In genomic region chr15:78624961-78625360, GRCm38 (mm10) we compare ENCODE assay signal across 12 mouse cellular contexts. TPM values are rescaled to one million over a fixed set of nuclear protein-coding genes. Genes with fewer than 3 reads are reported as not detected.
A peak's percentile ranks its signal among the peaks of the same experiment; 100 is the strongest.
DNase-seq lines count a peak whose midpoint lies in the region; ATAC-seq and TF ChIP-seq lines count a peak whose summit lies in the region.
"Had no signal": no experiment of that assay in that cellular context is flagged by ENCODE, and none has a peak within 500 bp of the region (broad histone marks: within the 10 kb centered on the region; RNA-seq: fewer than 3 reads in every experiment).

No protein-coding gene starts in this region.

- no peaks in the 10 kb centered on the region for H3K79me2 ChIP-seq in heart, adult 2 months (replicated peaks; ENCODE audit: control insufficient read depth, insufficient read depth, low read length)

- no peak overlapping the region for H3K4me2 ChIP-seq in kidney, embryonic 14.5 days (replicated peaks; ENCODE audit: low read depth, low read length)
- H3K4me2 ChIP-seq: midbrain, embryonic 12.5 days had no signal

- no peaks in the 10 kb centered on the region; the same call in 1 of the 2 replicates for H3K27me3 ChIP-seq in heart, adult 2 months (ENCODE audit: control insufficient read depth, insufficient read depth, low read length)
- no peaks in the 10 kb centered on the region; the same call in 1 of the 2 replicates for H3K27me3 ChIP-seq in kidney, embryonic 14.5 days (ENCODE audit: control insufficient read depth, insufficient read depth, low read length)
- no peaks in the 10 kb centered on the region for H3K27me3 ChIP-seq in spleen, adult 2 months (ENCODE audit: control insufficient read depth, insufficient read depth, low read length)

- peak overlapping the region; percentile 50 for H3K27ac ChIP-seq in heart, adult 2 months
- no peak overlapping the region for H3K27ac ChIP-seq in kidney, embryonic 14.5 days (ENCODE audit: low read depth, low read length)
- H3K27ac ChIP-seq in spleen, adult 2 months (ENCODE audit: insufficient read depth, low read length): peak overlapping the region; percentile 3; the same call in 1 of the 2 replicates
- H3K27ac ChIP-seq: embryonic facial prominence, embryonic 10.5 days; midbrain, embryonic 12.5 days had no signal

- intact Hi-C loops in heart, adult 2 months (cut with DNase I): loop anchor here (5.0 kb wide), 2 partner anchors 227 to 242 kb away; no protein-coding TSS in a partner anchor

- TF ChIP-seq POLR2A in heart, adult 2 months (IDR thresholded peaks at IDR 0.05; ENCODE audit: insufficient read depth, low read depth, low read length): no peak
- TF ChIP-seq POLR2A in spleen, adult 2 months (IDR thresholded peaks at IDR 0.05; ENCODE audit: low read depth, low read length): no peak

- no peak overlapping the region for H3K4me3 ChIP-seq in heart, adult 2 months
- H3K4me3 ChIP-seq in kidney, embryonic 14.5 days (ENCODE audit: low read length): no peak overlapping the region
- H3K4me3 ChIP-seq in spleen, adult 2 months (ENCODE audit: extremely low read depth, insufficient read depth, insufficient read length): no peak overlapping the region
- H3K4me3 ChIP-seq: embryonic facial prominence, embryonic 10.5 days; midbrain, embryonic 12.5 days had no signal

- ATAC-seq in kidney, embryonic 14.5 days (ENCODE audit: low FRiP score, low TSS enrichment): no peak
- ATAC-seq: CD4-positive, CD25-positive, alpha-beta regulatory T cell, adult 4 months had no signal

- peaks cover 5% of the 10 kb centered on the region for H3K4me1 ChIP-seq in heart, adult 2 months (ENCODE audit: control insufficient read depth, insufficient read depth, low read length)
- H3K4me1 ChIP-seq in kidney, embryonic 14.5 days (ENCODE audit: control insufficient read depth, insufficient read depth, low read length): peaks cover 2% of the 10 kb centered on the region; the same call in 1 of the 2 replicates
- no peaks in the 10 kb centered on the region for H3K4me1 ChIP-seq in spleen, adult 2 months (ENCODE audit: control insufficient read depth, insufficient read depth, insufficient read length)
- H3K4me1 ChIP-seq: embryonic facial prominence, embryonic 10.5 days had no signal

- H3K9ac ChIP-seq in heart, adult 2 months (ENCODE audit: low read depth, low read length): no peak overlapping the region
- H3K9ac ChIP-seq in kidney, embryonic 14.5 days (ENCODE audit: low read depth, low read length): no peak overlapping the region
- H3K9ac ChIP-seq: midbrain, embryonic 12.5 days had no signal

- no peak for DNase-seq in heart, adult 2 months
- no peak for DNase-seq in heart, adult 8-10 months (ENCODE audit: low spot score)
- peak; percentile 22 to 62 for DNase-seq in kidney, postnatal 25 days
- no peak for DNase-seq in spleen, adult 2 months (ENCODE audit: low read depth in 1 of 2, low spot score in 2 of 2)
- DNase-seq in spleen, postnatal 10 days (ENCODE audit: low spot score in 2 of 2): no peak
- DNase-seq in right cerebral cortex, adult 18-20 months: no peak
- DNase-seq in adrenal gland, postnatal 10 days: no peak

- TF ChIP-seq EP300 in heart, adult 2 months (IDR thresholded peaks at IDR 0.05; ENCODE audit: insufficient read depth, low read depth, low read length): no peak

- 43% methylated on average over 3 of the region's 3 CpGs for WGBS in heart, adult 2 months
- WGBS in kidney, embryonic 14.5 days: 74% methylated on average over 3 of the region's 3 CpGs
- WGBS in spleen, adult 2 months: 85% methylated on average over 3 of the region's 3 CpGs

- TF ChIP-seq CTCF in heart, adult 2 months (IDR thresholded peaks at IDR 0.05): no peak
- TF ChIP-seq CTCF in spleen, adult 2 months (IDR thresholded peaks at IDR 0.05; ENCODE audit: extremely low read depth, insufficient read depth, insufficient read length, insufficient replicate concordance): no peak

- no peaks in the 10 kb centered on the region for H3K36me3 ChIP-seq in heart, adult 2 months (ENCODE audit: control insufficient read depth, insufficient read depth, low read length)
- no peaks in the 10 kb centered on the region for H3K36me3 ChIP-seq in kidney, embryonic 14.5 days (ENCODE audit: control insufficient read depth, insufficient read depth, low read length)
- H3K36me3 ChIP-seq in spleen, adult 2 months (ENCODE audit: control insufficient read depth, insufficient read depth, low read length): peaks cover 10% of the 10 kb centered on the region; the same call in 1 of the 2 replicates
- H3K36me3 ChIP-seq: embryonic facial prominence, embryonic 10.5 days; midbrain, embryonic 12.5 days had no signal

- H3K9me3 ChIP-seq in kidney, embryonic 14.5 days (ENCODE audit: control insufficient read depth, low read length): no peaks in the 10 kb centered on the region
- H3K9me3 ChIP-seq: embryonic facial prominence, embryonic 10.5 days; midbrain, embryonic 12.5 days had no signal

RNA-seq across cellular contexts. Expression of gene Cyth4, which starts 28.1 kb away (rescaled TPM):
- total RNA-seq in heart, adult 2 months (2021): 1 to 10 TPM; 6.1 to 6.7 TPM
- 9.3 and 12.8 TPM in 2 replicates for polyA plus RNA-seq in heart, adult 2 months (2012; rRNA removed)
- total RNA-seq in heart, adult 8-10 months (2022): 1 to 10 TPM; 4.2 to 8.7 (median 5.3) TPM
- polyA plus RNA-seq in kidney, embryonic 14.5 days (2014; fragmentation: Nextera tagmentation; extraction: Ambion mirVana): 2.6 and 3.5 TPM in 2 replicates
- polyA plus RNA-seq in spleen, adult 2 months (2012; rRNA removed): 136 and 148 TPM in 2 replicates
- 1 to 10 TPM; 7.0 to 9.9 TPM for total RNA-seq in adrenal gland, postnatal 10 days (2021)

RNA-seq across cellular contexts. Expression of gene Rac2, which starts 52.4 kb away (rescaled TPM):
- total RNA-seq in heart, adult 2 months (2021): 1 to 10 TPM; 4.5 to 8.7 TPM
- polyA plus RNA-seq in heart, adult 2 months (2012; rRNA removed): 7.7 and 44.7 TPM in 2 replicates
- total RNA-seq in heart, adult 8-10 months (2022): 1 to 10 TPM; 1.2 to 7.6 (median 2.7) TPM
- polyA plus RNA-seq in kidney, embryonic 14.5 days (2014; fragmentation: Nextera tagmentation; extraction: Ambion mirVana): 6.1 and 7.6 TPM in 2 replicates
- 1,941 and 2,027 TPM in 2 replicates for polyA plus RNA-seq in spleen, adult 2 months (2012; rRNA removed)
- total RNA-seq in adrenal gland, postnatal 10 days (2021): 10 to 100 TPM; 21.3 to 27.1 TPM
- polyA plus RNA-seq: Patski had no signal

Comparison
In these comparisons a context has a peak if more than half of its experiments do, and no peak if none do; other contexts are left out.
1. DNase-seq: peak in kidney, postnatal 25 days (2 of 2); none in heart, adult 2 months (0 of 2), heart, adult 8-10 months (single experiment), spleen, adult 2 months (0 of 2), spleen, postnatal 10 days (0 of 2), right cerebral cortex, adult 18-20 months (single experiment) and adrenal gland, postnatal 10 days (single experiment).